Mouse (Mus musculus) gastrocnemius, postnatal 14 days (tissue): ENCODE results near the gene Tcf7l1. TPM values are rescaled to one million over a fixed set of nuclear protein-coding genes. Genes with fewer than 3 reads are reported as not detected.

Experiments used
- DNase-seq: peaks from one replicate; pipeline ENCODE4 v3.0.0; 2021; ENCODE audit warnings: mixed read lengths
- intact Hi-C: fragments of 180-260 bp; cut with DNase I; formaldehyde crosslinking; loops from one replicate; pipeline ENCODE4 v1.15.1; 2025; ENCODE audit warnings: low total_unique reads
- total RNA-seq, 2 experiments: library from RNA; stranded (reverse); gene quantifications; 2 replicates each; pipeline ENCODE4 v1.2.3; 2021

The Tcf7l1 gene
- total RNA-seq, 2 experiments from 2014 or later: 9.6 to 10.4 TPM

DNA sequence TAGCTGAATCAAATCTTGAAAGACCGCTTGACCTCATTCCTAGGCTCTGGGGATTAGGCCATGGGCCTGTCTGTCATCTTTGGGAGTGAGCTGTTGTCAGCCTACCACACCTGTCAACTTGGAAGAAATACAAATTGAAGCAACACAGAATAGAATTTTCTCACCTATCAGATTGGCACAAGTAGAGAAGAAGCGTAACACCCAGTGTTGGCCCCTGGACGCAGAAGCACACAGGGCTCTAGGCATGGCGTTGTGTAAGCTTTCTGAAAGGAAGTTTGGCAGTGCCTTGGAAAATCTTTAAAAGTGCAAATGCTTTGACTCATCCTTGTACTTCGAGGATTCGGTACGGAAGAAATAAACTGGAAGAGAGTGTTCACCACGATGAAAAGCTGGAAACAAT, 3.6 kb upstream of the Tcf7l1 start:
- intact Hi-C loops: loop anchor here (5.0 kb wide), 1 partner anchor 145 kb away; no protein-coding TSS in a partner anchor
- no peak for DNase-seq

DNA sequence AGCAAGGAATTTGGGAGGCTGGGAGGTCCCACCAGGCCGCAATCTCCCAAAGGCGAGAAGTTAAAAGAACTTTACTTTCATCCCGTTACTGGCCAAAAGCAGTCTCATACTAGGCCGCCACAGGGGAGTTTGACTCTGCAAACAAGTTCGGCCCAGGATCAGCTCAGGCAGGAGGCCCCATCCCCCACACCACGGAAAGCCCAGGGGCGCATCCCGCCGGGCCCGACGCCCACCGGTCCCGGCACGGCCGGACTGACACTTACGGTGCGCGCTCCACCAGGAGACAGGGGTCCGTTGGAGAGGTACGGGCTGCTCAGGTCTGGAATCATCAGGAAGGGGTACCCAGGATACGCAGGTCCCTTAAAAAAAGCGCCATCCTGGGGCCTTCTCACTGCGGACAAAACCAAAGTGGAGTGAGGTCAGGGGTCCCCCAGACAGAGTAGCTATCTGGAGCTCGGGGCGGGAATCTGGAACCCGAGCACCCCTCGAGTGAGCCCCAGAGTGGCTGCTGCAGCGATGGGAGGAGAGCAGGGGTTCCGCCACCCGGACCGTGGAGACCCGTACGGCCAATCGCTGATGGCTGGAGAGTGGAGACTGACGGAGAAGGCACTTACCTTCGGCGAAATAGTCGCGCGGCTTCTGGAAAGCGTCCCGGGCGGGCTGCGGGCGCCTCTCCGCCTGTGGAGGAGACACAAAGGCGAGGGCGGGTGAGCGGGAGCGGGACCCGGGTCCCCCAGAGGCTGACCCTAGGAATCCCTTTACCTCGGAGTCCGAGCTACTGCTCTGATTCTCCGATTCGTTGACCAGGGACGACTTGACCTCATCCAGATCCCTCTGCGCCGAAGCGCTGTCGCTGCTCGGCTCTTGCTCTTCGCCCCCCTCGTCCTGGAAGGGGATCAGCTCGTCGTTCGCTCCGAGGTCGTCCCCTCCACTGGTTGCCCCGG, 834 bp downstream of the Tcf7l1 start:
- peak; percentile 58 for DNase-seq
- intact Hi-C loops: loop anchor here (5.0 kb wide), 1 partner anchor 116 kb away; no protein-coding TSS in a partner anchor

DNA sequence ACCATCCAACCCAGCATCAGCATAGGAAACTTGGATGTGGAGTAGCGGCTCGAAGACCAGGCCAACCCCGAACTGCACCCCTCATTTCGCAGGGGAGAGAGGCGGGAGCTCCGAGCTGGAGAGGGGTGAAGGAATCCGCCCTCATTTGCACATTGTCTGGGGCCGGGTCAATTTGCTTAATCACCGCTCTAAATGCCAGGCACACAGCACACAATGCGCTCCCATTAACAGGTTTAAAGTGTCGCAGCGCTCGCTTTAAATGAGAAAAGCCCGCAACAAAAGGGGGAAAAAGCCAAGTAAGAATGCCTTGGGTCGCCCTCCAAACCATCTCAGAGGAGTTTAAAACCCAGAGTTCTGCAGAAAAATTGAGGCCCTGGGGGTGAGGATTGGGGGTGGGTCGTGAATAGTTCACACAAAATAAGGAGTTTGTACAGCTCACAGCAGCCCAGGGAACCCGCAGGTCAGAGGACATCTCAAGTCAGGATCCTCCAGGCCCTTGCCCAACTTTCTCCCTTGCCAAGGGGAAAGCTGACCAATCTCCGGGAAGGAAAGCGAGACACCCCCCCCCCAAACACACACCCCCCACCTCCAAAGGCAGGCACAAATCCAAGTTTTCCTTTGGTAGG, 1.6 kb downstream of the Tcf7l1 start:
- intact Hi-C loops: loop anchor here (5.0 kb wide), 1 partner anchor 115 kb away; no protein-coding TSS in a partner anchor
- DNase-seq: peak; percentile 6

DNA sequence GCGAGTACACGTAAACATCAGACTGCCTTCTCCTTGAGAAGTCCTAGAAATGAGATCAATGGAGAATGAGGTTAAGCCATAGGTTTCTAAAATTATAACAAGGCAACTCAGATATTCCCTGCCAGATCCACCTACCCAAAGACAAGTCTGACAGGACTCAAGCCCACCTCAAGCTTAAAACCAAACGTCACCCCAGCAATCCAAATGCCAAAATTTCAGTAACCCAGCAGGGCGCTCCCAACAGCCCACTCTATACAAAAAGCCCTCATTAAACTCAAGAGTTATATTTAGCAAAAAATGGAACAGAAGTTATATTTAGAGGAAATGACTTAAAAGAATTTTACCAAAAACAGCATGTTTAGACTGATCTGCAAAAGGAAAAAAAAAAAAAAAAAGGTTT, 5.3 kb downstream of the Tcf7l1 start:
- no peak for DNase-seq
- intact Hi-C loops: no loop called here

DNA sequence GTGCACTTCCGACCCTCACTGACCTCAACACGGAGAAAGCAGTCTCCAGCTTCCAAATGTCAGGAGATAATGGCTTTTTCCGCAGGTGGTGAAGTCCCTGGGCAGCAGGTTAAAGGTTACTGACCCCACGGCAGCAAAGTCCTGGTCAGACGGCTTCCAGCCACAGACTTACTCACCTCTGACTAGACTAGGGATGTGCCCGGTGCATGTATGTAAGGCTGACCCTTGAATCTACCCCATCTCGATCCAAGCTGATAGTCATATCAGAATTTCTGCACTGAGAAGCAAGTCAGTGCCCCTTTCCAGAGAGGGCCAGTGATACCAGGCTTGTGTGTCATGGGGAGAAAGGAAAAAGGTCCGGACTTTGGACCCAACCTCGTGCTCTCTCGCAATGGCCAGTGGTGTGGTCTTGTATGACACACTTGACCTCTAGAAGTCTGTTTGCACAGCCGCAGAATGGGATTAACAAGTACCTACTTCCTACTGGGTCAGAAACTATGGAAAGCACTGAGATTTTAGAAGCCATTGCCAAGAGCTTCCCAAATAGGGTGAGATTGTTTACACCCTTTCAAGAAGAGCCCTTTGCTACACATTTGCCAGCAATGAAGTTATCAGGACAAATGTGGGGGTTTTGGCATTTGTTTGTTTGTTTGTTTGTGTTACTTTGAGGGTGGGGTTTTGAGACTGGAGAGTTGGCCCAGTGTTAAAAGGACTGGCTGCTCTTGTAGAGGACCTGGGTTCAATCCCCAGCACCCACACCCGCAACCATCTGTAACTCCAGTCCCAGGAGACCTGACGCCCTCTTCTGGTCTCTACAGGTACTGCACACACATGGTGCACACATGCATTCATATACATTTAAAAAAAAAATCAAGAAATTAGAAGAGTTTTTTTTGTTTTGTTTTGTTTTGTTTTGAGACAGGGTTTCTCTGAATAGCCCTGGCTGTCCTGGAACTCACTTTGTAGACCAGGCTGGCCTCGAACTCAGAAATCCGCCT, 10.0 kb downstream of the Tcf7l1 start:
- DNase-seq: no peak
- intact Hi-C loops: no loop called here

DNA sequence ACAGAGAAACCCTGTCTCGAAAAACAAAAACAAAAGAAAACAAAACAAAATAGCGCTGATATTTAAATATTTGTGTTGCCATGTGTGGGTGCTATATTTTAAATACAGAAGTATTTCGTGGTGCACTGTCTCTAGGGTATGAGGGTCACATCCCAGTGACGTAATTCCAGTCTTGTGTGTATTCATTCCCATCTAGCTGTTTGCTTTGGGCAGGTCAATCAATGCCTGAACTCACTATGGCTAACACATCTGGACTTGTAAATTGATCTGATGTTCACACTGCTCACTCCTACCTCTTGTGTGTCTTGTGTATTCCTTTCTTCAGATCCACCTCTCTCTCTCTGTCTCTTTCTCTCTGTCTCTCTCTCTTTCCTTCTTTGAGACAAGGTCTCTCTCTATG, 11.8 kb downstream of the Tcf7l1 start:
- no peak for DNase-seq
- intact Hi-C loops: no loop called here

DNA sequence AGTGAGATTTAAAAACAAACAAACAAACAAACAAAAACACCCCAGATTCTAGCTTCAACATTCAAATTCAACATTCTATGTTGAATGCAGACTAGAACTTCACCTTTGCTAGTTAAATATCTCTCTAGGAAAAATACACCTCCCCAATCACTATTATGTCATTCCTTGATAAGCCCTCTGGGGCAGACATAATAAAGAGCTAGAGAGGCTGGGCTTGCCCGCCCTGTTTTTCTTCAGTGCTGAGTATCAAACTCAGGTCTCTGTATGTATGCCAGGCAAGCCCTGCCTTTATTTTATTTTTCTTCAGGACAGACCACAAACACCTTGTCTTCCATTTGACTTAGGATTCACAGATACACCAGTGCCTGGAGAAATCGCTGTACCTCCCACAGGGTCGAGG, 14.8 kb downstream of the Tcf7l1 start:
- intact Hi-C loops: no loop called here
- no peak for DNase-seq

DNA sequence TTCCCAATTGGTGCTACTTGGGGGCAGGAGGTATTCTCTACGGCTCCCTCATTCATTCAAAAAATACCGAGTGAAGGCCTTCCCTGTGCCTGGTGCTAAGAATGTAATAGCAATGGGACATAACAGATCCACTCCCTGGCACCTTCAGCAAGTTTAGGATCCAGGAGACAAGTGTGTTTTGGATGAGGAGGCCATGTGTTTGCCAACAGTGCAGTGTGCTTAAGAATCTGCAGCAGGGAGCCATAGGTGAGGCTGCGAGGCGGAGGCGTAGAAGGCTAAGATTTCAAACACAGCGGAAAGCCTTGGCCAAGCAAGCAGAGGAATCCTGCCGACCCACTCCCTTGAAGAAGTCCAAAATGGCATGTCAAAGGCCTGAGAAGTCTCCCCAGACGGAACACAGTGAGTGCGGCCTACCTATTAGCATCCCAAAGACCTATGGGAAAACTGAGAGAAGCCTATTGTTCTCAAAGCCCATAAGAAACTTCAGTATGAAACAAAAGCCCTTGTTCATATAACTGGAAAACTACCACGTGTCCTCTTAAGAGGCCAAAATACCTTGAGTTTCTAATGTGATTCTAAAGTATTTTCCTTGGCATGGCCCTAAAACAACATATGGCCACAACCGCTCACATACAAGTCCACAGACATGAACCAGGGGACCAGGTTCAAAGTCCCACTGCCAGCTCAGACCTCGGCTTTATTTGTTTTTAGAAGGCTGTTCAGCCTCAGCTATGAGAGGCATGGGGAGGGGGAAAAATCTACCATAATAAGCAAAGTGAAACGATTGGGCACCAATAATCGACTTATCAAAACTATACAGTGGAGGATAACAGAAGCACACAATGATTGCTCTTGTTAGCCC, 18.9 kb downstream of the Tcf7l1 start:
- DNase-seq: no peak
- intact Hi-C loops: no loop called here

DNA sequence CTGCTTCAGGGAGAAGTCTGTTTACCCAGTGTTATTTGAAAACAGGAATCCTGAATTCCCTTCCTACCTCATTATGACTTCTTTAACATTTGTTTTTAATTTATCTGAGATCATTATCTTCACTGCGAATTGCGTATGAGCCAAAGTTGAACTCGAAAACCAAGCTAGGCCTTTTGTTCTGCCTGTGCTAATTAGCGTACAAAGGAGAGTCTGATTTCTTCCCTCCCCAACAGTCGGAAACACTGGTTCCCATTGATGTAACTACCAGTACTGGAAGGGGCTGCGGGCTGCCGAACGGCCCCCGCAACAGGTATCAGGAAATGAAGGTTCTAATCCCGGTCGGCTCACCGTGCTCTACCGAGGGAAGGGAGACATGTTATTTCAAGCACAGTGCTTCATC, 19.7 kb downstream of the Tcf7l1 start:
- intact Hi-C loops: no loop called here

DNA sequence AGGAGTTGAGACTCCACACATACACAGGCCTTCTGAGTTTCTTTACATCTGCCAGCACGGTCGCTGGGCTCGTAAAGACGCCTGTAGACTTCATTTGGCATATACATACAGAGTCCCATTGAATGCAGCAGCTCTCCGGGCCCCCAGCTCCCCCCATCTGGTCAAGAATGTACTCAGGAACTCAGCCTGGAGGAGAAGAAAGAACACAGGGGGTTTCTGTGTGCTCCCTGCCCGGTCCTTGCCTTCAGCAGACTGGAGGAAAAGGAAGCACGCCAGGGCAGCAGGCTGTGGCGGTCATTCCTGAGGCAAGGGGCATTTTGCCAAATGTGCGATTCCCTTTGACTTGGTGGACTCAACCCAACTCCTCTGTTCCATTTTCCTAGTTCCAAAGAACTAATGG, 20.2 kb downstream of the Tcf7l1 start:
- peak; percentile 59 for DNase-seq

More for the DNA sequence above, 19.7 kb downstream of the Tcf7l1 start:
- no peak for DNase-seq

DNA sequence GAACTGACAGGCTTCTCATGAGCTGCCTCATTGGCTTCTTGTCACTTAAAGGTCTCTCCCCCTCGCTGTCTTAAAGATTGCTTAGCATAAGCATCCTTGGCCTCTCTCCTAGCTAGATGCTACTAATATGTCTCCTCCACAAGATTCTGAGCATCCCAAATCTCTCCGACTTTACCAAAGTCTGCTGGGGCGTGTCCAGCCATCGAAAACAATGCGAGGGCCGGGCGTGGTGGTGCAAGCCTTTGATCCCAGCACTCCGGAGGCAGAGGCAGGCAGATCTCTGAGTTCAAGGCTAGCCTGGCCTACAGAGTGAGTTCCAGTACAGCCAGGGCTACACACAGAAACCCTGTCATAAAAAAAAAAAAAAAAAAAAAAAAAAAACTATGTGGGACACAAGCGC, 21.0 kb downstream of the Tcf7l1 start:
- intact Hi-C loops: no loop called here
- no peak for DNase-seq

More for the DNA sequence above, 20.2 kb downstream of the Tcf7l1 start:
- intact Hi-C loops: no loop called here

DNA sequence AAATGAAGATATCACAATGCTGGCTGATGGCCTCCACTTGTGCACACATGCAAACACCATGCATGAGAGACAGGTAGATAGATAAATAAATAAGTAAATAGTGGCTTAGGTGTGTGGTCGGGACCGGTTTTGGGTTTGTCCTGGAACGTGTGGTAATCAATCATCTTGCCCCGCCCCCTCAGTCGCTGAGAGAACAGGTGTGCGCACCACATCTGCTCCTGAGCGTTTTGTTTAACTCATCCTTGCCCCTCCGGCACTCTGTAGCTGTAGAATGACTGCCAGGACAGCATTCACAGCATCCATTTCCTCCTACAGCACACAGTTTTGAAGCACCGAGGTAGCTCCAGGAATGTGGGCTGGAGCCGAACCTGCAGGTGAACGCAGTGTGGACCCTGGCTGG, 25.4 kb downstream of the Tcf7l1 start:
- DNase-seq: no peak
- intact Hi-C loops: no loop called here

DNA sequence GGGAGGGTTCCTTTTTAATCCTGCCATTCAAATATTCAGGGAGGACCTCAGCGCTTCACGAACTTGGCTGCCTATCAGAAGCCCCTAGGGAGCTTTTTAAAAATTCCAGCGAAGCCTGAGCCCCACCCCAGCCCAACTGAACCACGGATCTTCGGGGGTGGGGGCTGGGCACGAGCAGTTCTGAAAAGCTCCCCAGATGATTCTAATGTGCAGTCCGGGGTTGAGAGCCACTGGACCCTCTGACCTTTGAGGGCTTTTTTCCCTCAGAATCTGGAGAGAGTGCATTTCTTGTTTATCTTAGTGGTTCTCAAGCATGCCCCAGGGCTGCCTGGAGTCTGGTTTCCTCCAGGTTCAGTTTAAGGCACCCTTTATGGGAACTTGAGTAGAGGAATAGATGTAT, 27.4 kb downstream of the Tcf7l1 start:
- intact Hi-C loops: no loop called here

DNA sequence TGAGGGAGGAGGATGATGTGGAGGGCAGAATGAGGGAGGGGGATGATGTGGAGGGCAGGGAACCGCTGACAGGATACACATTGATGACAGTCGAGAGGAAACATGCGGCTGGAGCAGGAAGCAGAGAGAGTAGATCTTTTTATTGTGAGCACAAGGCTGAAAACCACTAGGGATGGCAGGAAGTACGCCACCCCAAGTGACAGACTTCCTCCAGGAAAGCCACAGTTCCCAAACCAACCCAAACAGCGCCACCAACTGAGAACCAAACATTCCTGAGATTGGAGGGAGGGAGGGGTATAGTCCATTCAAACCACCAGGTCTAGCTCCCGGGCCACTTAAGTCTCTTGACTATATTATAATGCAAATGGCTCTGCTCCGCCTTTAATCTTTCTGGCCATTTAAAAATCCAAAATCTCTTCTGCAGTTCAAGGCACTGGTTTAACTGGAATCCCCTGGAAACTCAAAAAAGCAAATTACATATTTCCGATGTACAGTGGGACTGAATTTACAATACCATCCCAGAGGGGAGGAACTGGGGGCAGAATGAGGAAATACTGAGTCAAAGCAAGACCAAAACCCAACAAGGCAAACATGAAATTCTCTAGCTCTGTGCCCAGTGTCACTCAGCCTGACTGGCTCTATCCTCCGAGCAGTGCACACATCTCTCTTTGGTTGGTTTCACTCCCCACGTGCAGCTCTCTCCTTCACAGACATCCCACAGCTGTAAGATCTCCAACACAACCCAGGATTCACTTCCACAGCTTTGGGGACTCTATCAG, 30.6 kb downstream of the Tcf7l1 start:
- intact Hi-C loops: no loop called here
- DNase-seq: no peak

More for the DNA sequence above, 27.4 kb downstream of the Tcf7l1 start:
- no peak for DNase-seq

DNA sequence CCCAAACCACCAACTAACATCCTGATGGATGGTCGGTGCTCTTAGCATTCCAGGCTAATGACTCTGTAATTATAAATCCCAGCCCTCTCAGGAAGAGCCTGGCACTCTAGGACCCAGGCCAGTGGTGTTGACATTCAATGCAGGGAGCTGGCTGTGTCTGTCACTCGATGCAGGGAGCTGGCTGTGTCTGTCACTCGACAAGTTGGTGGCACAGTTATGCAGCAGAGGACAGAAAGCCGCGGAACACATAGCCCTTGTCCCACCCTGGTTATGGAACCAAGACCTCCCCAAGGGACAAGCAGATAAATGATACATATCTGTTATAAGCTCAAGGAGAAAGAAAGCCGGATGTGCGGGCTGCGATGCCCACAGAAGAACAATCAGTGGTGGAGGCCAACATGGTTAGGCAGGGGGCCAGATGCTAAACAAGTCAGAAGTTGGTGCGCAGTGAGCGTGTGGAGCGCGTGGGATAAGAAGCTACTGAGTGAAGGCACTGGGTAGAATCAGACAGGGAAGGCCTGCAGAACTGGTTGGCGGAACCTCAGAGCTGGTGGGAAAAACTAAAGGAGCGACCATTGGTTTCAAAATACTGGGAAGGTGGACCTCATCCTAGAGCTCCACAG, 33.7 kb downstream of the Tcf7l1 start:
- no peak for DNase-seq

DNA sequence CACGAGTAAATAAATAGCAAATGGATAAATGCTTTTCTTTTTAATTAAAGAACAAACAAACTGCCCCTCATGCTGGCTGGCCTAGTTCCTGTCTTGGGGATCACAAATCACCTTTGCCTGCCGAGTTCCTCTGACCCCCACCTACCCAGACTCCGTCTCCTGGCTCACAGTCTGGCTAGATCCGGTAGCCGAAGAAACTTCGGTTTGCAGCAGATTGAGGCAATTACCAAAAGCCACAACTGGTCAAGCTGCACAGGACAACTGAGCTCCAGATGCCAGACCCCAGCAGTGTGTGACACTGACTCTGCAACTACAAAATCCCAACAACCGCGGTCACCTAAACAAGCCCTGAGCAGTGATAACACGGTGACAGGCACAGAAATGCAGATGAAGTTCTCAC, 34.8 kb downstream of the Tcf7l1 start:
- intact Hi-C loops: no loop called here

More for the DNA sequence above, 33.7 kb downstream of the Tcf7l1 start:
- intact Hi-C loops: no loop called here

DNA sequence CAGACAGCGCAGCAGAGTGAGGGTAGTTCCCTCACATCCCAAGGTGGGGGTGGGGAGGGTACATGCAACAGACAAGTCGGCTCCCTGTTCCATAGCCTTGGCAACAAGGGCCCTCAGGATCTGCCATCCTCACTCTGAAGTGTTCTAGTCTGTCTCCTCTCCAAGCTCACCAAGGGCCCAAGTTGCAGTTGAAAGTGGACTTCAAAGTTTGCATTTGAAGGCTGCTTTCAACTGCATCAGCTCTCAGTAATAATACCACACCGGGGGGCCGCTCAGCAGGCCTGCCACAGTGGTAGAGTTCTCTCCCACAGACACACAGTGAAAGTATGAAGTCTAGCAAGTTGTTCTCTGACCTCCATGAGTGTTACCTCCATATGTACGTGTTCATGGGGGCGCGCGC, 35.3 kb downstream of the Tcf7l1 start:
- intact Hi-C loops: no loop called here
- DNase-seq: no peak

More for the DNA sequence above, 34.8 kb downstream of the Tcf7l1 start:
- no peak for DNase-seq
